Mouse (Mus musculus): ENCODE results near the gene Ubl4a.

DNA sequence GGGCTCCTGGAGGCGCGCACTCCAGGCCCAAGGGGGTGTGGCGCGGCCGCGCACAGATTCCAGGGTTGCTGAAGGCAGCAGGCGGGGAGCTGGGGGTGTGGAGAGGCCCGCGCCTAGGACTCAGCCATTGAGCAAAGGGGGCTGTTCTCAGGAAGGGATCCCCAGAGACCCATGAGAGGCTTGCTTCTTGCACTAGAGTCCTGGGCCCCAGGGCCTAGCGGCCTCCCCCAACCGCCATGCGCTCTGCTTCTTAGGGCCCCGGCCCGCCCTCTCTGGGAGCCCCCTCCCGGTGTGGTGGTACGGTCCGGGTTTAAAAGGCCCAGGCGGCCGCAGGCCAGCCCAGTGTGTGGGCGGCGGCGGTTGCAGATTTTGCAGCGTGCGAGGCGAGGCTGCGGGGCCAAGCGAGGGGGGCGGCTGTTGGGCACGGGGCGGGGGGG is 44.3 kb downstream of the Ubl4a start, which contains the start of gene Plxna3:
- TF ChIP-seq POLR2A (IDR thresholded peaks at IDR 0.05; ENCODE audit: extremely low read depth, insufficient read depth, low read length), result no peak
- TF ChIP-seq CTCF (IDR thresholded peaks at IDR 0.05; ENCODE audit: low read depth, low read length), result no peak

All from liver, adult 2 months (tissue).